Mouse (Mus musculus) kidney, adult 11 months (tissue): ENCODE results near the gene Nxf3.
"Not testable (repeated sequence)": the region's sequence is repeated elsewhere in the genome, so short reads cannot be mapped to it uniquely, and the experiment has no call there.

Experiments used
- DNase-seq: peaks from one replicate; pipeline ENCODE4 v3.0.0; 2022

Gene Nxf3

GRCm38 (mm10) chrX:136085155-136085554, at the start of gene Nxf3:
Gene Nxf3 (minus strand): TSS chrX:136085255.
- DNase-seq, result no peak

GRCm38 (mm10) chrX:136127744-136128064, 42.6 kb upstream of the Nxf3 start:
- peak; percentile 11 for DNase-seq

GRCm38 (mm10) chrX:136127038-136127743, 42.1 kb upstream of the Nxf3 start:
- DNase-seq, result no peak

- DNase-seq, result no peak
These were observed 30.4 kb upstream of the Nxf3 start for GRCm38 (mm10) chrX:136115419-136115961.

- no peak for DNase-seq
These were observed 30.0 kb upstream of the Nxf3 start for GRCm38 (mm10) chrX:136115015-136115414.

- DNase-seq, result no peak
These were observed 22.9 kb upstream of the Nxf3 start for GRCm38 (mm10) chrX:136107942-136108341.

GRCm38 (mm10) chrX:136104724-136105088, 19.7 kb upstream of the Nxf3 start:
- no peak for DNase-seq

GRCm38 (mm10) chrX:136104046-136104723, 19.1 kb upstream of the Nxf3 start:
- DNase-seq, result no peak

- no peak for DNase-seq
These were observed 9.4 kb upstream of the Nxf3 start for GRCm38 (mm10) chrX:136094421-136094820.

- no peak for DNase-seq
These were observed 7.6 kb upstream of the Nxf3 start for GRCm38 (mm10) chrX:136092497-136093279.

- not testable (repeated sequence) for DNase-seq
These were observed 17.0 kb downstream of the Nxf3 start, which contains the start of gene Bex2 for GRCm38 (mm10) chrX:136068020-136068419. Gene Bex2 (minus strand): TSS chrX:136068236.

GRCm38 (mm10) chrX:136067201-136067991, 17.7 kb downstream of the Nxf3 start:
- not testable (repeated sequence) for DNase-seq

- DNase-seq, result no peak
These were observed 24.4 kb downstream of the Nxf3 start for GRCm38 (mm10) chrX:136060698-136061097.

GRCm38 (mm10) chrX:136051219-136051618, 33.8 kb downstream of the Nxf3 start:
- no peak for DNase-seq

GRCm38 (mm10) chrX:136047528-136047927, 37.5 kb downstream of the Nxf3 start:
- DNase-seq, result peak; percentile 20

- DNase-seq, result no peak
These were observed 41.3 kb downstream of the Nxf3 start for GRCm38 (mm10) chrX:136043726-136044125.

GRCm38 (mm10) chrX:136032799-136033763, 52.0 kb downstream of the Nxf3 start, which contains the start of gene Arxes1:
Gene Arxes1 (plus strand): TSS chrX:136033367.
- not testable (repeated sequence) for DNase-seq

- no peak for DNase-seq
These were observed 54.7 kb downstream of the Nxf3 start for GRCm38 (mm10) chrX:136030331-136030730.
